Mouse (Mus musculus): Measurements from ENCODE around the gene Notch2. TPM values are rescaled to one million over a fixed set of nuclear protein-coding genes. Genes with fewer than 3 reads are reported as not detected.
A peak's percentile ranks its signal among the peaks of the same experiment; 100 is the strongest.

Gene Notch2
- total RNA-seq, 2 experiments from 2014 or later = 19.0 to 21.1 TPM

DNA sequence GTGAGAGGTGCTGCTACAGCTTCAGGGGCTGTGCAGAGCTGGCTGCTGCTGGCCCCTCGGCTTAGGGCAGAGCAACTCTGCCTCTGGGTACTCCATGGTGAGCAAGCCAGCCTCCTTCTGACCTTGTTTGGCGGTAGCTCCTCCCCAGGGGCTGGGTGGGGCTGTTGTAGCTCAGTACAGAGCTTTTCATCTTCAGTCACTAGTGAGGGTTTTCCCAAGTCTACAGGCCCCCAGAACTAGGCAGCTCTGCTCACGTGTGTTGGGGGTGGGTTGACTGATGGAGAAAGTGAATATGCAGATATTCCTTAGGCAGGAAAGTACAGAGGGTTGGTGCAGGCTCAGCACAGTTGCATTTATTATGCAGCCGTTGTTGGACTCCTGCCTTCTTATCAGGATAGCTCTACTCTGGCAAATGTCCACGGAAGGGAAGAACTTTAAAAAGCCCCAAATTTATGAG lies 72.5 kb downstream of the Notch2 start:
- DNase-seq = peak; percentile 74
- intact Hi-C loops (cut with DNase I; ENCODE audit: low total_unique reads) = no loop called here

DNA sequence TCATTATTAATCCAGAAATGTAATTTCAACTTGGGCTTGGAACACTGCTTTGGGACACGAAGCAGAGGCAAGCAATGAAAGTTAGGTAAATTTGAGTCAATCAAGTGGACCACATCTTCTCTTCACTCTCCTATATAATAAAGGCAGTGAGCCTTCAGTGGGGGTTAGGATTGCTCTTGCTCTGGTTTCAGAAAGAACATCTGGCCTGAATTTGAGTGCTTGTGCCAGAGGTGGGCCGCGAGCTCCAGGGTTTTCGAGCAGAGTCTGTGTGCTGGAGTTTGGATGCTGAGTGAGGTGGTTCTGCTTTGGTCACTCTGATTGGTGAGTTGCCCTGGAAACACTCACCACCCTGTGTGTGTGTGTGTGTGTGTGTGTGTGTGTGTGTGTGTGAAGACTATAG lies 73.1 kb downstream of the Notch2 start:
- no peak for DNase-seq
- intact Hi-C loops (cut with DNase I; ENCODE audit: low total_unique reads) = no loop called here

GRCm38 (mm10) chr3:98086860-98087259 lies 73.5 kb downstream of the Notch2 start:
- intact Hi-C loops (cut with DNase I; ENCODE audit: low total_unique reads) = no loop called here
- no peak for DNase-seq

DNA sequence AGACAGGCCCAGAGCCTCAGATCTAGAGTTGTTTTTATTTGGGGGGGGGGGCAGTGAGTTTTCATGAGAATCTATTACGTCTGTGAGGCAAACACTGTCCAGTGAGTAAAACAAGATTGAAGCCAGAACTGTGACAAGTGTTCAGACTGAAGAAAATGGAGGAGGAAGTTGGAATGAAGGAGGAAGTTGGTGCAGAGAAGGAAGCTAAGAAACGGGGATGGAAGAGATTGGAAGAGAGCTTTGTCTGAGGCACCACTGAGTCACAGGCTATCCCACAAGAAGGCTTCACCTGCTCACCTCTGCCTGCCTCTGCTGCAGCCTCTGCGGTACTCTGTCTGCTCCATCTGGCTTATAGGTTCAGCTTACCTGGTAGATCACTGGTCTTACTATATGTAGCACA lies 74.2 kb downstream of the Notch2 start:
- intact Hi-C loops (cut with DNase I; ENCODE audit: low total_unique reads) = no loop called here
- no peak for DNase-seq

- intact Hi-C loops (cut with DNase I; ENCODE audit: low total_unique reads) = no loop called here
- no peak for DNase-seq
These were observed 76.4 kb downstream of the Notch2 start for GRCm38 (mm10) chr3:98089702-98090101.

DNA sequence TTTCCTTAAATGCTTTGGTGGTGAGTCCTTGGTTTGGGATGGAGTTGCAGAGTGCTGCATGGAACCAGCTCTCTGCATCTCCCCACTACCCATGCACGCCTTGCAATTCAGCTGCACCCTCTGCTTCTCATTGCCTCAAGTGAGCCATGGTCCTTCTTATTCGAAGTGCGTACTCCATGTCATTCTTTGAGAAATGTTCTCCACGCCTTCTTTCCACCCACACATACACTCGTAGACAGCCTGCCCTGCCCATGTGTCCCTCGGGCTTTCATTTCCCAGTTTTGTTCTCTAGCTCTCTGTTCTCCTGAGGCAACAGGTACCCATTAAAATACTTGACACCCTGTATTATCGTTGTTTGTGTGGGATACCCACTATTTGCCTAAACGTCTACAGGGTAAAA lies 76.8 kb downstream of the Notch2 start:
- intact Hi-C loops (cut with DNase I; ENCODE audit: low total_unique reads) = no loop called here
- no peak for DNase-seq

- intact Hi-C loops (cut with DNase I; ENCODE audit: low total_unique reads) = no loop called here
These were observed 79.5 kb downstream of the Notch2 start for GRCm38 (mm10) chr3:98092680-98093370.

DNA sequence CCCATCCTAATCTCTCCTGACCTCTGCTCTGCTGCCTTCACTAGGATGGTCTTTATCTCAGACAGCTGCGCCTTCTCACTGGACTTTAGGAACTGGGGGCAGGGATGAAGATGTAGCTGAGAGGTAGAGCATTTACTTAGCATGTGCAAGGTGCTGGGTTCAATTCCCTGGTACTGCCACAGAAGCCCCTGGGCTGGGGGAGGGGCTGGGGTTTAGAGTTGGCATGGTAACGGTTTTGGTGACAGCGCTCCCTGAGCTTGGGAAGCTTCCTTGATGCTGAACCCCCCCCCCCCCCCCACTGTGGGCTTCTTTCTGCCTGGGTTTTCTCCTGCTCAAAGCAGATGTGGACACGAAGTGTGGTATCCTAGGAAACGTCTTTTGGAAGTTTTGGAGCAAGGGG lies 80.6 kb downstream of the Notch2 start:
- DNase-seq = no peak
- intact Hi-C loops (cut with DNase I; ENCODE audit: low total_unique reads) = no loop called here

More at GRCm38 (mm10) chr3:98092680-98093370, 79.5 kb downstream of the Notch2 start:
- no peak for DNase-seq

DNA sequence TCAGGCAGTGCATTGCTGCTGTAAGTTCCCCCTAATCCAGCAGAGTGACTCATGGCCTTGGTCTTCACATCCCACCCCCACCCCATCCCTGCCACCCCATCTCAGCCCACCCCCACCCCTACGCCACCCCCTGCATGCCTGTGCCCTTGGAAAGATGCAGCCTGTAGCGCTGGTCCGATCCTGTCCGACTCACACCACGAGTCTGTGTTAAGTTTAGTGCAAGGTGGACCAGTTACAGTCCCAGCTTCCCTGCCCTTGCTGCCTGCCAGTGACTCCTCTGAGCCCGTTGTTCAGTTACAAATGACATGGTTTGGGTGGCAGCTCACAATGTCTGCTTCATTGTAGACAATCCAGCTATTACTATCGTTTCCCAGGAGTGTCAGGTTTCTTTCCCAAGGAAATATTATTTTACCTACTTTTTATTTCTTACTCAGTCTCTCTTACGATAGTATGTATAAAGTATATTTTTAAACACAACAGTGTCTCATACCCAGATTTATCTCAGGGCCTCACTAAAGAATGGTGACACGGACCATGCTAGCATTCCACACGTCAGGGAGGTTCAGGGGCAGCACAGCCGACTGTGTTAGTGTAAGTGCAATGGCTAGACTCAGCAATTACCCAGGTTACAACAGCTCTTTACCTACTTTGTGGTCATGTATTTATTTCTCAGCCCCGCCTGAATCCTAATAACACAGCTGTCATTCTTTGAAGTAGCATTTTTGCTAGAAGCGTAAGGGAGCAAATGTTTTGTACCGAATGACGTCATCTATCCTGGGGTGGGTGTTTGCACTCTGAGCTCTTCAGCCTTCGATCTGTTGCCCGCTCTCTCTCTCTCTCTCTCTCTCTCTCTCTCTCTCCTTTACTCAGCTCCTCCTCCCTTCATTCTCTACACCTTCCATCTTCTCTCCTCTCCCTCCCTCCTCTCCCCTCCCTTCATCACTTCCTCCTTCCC lies 81.6 kb downstream of the Notch2 start:
- DNase-seq = no peak
- intact Hi-C loops (cut with DNase I; ENCODE audit: low total_unique reads) = no loop called here

DNA sequence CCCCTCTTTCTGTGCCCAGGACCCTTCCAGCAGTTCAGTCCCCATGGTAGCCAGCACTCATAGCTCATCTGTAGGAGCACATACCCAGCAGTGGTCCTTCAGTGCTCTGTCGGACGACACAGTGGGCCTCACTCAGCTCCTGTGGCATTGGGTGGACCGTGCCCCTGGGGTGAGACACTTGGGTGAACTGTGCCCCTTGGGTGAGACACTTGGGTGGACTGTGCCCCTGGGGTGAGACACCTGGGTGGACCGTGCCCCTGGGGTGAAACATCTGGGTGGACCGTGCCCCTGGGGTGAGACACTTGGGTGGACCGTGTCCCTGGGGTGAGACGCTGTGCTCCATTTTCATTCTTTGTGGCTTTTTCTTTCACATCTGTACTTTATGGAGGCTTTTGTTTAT lies 83.7 kb downstream of the Notch2 start:
- intact Hi-C loops (cut with DNase I; ENCODE audit: low total_unique reads) = no loop called here
- DNase-seq = no peak

GRCm38 (mm10) chr3:98098676-98099075 lies 85.3 kb downstream of the Notch2 start:
- intact Hi-C loops (cut with DNase I; ENCODE audit: low total_unique reads) = no loop called here
- no peak for DNase-seq

- DNase-seq = no peak
- intact Hi-C loops (cut with DNase I; ENCODE audit: low total_unique reads) = no loop called here
These were observed 86.0 kb downstream of the Notch2 start for GRCm38 (mm10) chr3:98099287-98099686.

DNA sequence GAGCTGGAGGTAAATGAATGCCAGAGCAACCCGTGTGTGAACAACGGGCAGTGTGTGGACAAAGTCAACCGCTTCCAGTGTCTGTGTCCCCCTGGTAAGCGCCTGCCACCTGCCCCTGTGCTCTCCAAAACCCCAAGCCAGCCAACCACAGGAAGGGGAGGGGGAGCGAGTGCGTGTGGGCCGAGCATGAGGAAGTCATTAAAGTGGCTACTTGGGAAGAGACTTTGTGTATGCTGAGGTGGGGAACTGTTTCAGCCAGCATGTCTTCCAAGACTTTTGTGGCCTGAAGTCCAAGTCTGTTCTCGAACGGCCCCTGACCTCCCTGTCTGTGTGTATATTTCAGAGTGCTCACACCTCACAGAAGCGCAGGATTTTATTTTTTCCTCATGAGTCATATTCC lies 88.2 kb downstream of the Notch2 start:
- no peak for DNase-seq
- intact Hi-C loops (cut with DNase I; ENCODE audit: low total_unique reads) = no loop called here

GRCm38 (mm10) chr3:98104851-98105471 lies 91.6 kb downstream of the Notch2 start:
- intact Hi-C loops (cut with DNase I; ENCODE audit: low total_unique reads) = no loop called here
- DNase-seq = no peak

GRCm38 (mm10) chr3:98105496-98105895 lies 92.2 kb downstream of the Notch2 start:
- intact Hi-C loops (cut with DNase I; ENCODE audit: low total_unique reads) = no loop called here
- no peak for DNase-seq

DNA sequence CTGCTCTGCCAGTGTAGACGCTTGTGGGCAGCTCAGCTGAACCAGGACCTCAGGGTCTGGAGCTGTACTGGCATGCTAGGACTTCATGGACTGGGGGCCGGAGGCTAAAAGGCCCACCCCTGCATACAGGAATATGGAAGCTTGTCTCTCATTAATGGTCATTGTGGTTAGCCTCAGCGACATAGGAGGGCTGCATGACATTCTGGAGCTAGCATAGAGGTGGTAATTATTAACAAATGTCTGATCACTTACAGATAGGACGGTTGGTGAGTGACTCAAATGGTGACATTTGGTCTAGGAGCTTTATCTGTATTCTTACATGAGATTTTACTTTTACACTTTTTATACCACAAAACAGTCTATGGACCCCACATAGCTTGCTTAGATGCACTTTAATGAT lies 92.8 kb downstream of the Notch2 start:
- no peak for DNase-seq
- intact Hi-C loops (cut with DNase I; ENCODE audit: low total_unique reads) = no loop called here

- DNase-seq = peak; percentile 48
- intact Hi-C loops (cut with DNase I; ENCODE audit: low total_unique reads) = no loop called here
These were observed 93.4 kb downstream of the Notch2 start for GRCm38 (mm10) chr3:98106590-98107313.

DNA sequence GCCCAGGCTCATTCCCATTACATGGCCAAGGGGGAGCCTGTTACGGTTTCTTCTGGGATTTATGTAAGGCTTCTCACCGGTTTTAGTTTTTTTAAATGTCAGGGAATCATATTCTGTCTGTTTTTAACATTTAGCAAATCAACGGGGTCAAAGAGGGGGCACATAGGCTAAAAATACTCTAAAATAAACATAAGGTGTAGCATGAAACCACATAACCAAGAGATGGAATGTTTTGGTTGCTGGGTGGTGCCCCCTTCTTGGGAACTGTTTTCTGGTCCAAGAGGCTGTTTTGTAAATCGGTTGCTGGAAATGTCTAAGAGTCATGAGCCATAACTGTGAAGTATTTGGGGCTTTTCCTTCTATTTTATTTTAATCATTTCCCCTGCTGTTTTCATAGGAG lies 95.1 kb downstream of the Notch2 start:
- no peak for DNase-seq
- intact Hi-C loops (cut with DNase I; ENCODE audit: low total_unique reads) = no loop called here

DNA sequence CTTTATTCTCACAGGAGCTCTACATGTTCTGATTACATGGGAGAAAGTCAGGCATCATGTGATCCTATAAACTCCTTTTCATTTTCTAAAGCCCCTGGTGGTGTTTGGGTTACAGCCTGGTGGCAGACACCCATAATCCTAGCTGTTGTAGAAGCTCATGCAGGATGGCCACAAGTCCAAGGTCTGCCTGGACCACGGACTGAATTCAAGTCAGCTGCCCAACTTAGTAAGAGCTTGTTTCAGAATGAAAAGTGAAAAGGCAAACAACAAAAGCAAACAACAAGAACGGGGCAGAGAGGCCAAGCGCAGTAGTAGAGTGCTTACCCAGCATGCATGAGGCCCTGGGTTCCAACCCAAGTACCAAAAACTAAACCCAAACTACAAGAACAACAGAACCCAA lies 95.5 kb downstream of the Notch2 start:
- intact Hi-C loops (cut with DNase I; ENCODE audit: low total_unique reads) = no loop called here
- DNase-seq = no peak

DNA sequence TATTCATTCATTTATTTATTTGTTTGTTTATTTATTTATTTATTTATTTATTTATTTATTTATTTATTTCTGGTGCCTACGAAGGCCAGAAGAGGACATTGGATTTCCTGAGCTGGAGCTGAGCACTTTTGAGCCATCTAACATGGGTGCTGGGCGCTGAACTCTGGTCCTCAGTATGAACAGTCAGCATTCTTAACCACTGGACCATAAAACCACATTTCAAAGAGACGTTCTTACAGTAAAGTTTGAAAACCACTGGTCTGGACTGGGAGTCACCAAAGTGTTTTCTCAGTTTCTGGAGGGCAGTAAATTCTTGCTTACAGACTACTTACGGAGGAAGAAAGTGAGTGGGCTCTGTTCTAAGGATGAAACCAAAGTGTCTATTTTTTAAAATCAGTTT lies 97.3 kb downstream of the Notch2 start:
- intact Hi-C loops (cut with DNase I; ENCODE audit: low total_unique reads) = no loop called here

More for the DNA sequence above, 97.3 kb downstream of the Notch2 start:
- DNase-seq = no peak

Measured in gastrocnemius, postnatal 14 days (tissue).